Mouse (Mus musculus): ENCODE results near the gene Shld1. TPM values are rescaled to one million over a fixed set of nuclear protein-coding genes. Genes with fewer than 3 reads are reported as not detected.

Shld1 gene
- polyA plus RNA-seq, 1 experiment from 2014 or later = 16.1 TPM

DNA sequence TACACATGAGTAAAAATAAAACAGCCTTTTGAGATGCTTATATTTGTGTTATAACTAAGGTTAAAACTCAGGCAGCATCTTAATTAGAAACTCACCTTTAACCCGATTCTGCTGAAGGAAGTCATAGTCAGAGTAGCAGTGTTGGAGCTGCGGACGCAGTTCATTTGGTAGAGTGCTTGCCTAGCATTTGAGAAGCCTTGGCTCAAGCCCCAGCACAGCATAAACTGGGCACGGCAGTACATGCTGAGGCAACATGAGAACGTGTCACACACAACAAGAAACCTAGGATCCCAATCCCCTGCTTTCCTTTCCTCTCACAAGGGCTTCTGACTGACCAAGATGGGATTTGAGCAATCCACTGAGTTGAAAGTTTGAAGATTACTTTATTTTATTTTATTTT lies 58.1 kb downstream of the Shld1 start:
- DNase-seq (ENCODE audit: low spot score) = no peak
- 84% methylated on average over 5 of the region's 5 CpGs for WGBS
- no peak for ATAC-seq (ENCODE audit: low read depth)

DNA sequence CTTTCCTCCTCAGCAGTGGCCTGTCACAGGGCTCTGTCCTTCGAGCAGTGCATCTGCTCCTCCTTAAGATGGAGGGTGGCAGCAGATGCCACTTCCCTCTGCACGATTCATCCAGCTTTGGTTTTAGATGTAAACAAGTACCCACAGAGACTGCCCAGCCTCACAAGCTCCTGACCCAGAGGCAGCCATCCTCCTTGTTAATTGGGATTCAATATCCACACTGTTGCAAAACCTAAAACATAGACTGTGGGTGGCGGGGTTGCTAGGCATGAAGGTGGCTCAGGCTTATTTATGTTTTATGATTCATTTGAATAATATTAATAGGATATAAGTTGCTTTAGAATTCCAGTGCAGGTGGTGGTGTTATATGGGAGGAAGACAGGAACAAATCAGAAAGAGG lies 59.4 kb downstream of the Shld1 start:
- WGBS = 86% methylated on average over 3 of the region's 3 CpGs
- H3K4me1 ChIP-seq (ENCODE audit: control insufficient read depth, insufficient read depth, low read length) = no peaks in the 10 kb centered on the region
- 0 out of 2 replicates have a peak, but pooled peaks cover 4% of the 10 kb centered on the region for H3K36me3 ChIP-seq (ENCODE audit: control insufficient read depth, insufficient read depth, low read length)
- H3K4me2 ChIP-seq (ENCODE audit: low read depth, low read length) = no peak overlapping the region
- no peaks in the 10 kb centered on the region for H3K27me3 ChIP-seq (replicated peaks; ENCODE audit: control insufficient read depth, insufficient read depth, low read length)
- no peak overlapping the region for H3K4me3 ChIP-seq (ENCODE audit: low read depth, low read length)
- ATAC-seq (ENCODE audit: low read depth) = no peak
- H3K27ac ChIP-seq (replicated peaks; ENCODE audit: low read depth, low read length) = no peak overlapping the region
- no peak for DNase-seq (ENCODE audit: low spot score)
- H3K9ac ChIP-seq (ENCODE audit: low read depth, low read length) = no peak overlapping the region
- no peaks in the 10 kb centered on the region for H3K9me3 ChIP-seq (ENCODE audit: control insufficient read depth, low read length)

More for the DNA sequence above, 58.1 kb downstream of the Shld1 start:
- Histone ChIP-seq H3K36me3 (ENCODE audit: control insufficient read depth, insufficient read depth, low read length) (no peaks in the 10 kb centered on the region), H3K4me1 (ENCODE audit: control insufficient read depth, insufficient read depth, low read length) (no peaks in the 10 kb centered on the region), H3K27ac (replicated peaks; ENCODE audit: low read depth, low read length) (no peak overlapping the region), H3K4me2 (ENCODE audit: low read depth, low read length) (no peak overlapping the region), H3K9me3 (ENCODE audit: control insufficient read depth, low read length) (no peaks in the 10 kb centered on the region), H3K27me3 (replicated peaks; ENCODE audit: control insufficient read depth, insufficient read depth, low read length) (no peaks in the 10 kb centered on the region), H3K9ac (ENCODE audit: low read depth, low read length) (no peak overlapping the region), H3K4me3 (ENCODE audit: low read depth, low read length) (no peak overlapping the region)

DNA sequence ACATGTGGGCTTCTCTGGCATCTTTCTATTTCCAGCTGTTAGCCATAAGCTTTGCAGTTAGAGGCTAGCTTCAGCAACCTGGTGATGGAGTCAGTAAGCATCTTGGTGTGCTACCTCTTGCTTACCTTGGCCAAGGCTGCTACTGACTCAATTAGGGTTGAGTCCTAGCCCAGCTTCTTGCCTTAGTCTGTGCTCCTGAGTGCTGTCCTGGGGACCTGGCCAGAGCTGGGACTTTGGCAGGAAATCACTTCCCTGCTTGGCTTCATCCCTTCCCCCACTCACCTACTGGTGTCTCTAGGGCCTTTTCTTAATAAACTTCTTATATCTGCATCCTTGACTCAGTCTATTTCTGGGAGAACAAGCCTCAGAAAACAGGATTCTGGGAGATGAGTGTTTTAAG lies 64.0 kb downstream of the Shld1 start:
- Histone ChIP-seq H3K4me2 (ENCODE audit: low read depth, low read length) (no peak overlapping the region), H3K4me3 (ENCODE audit: low read depth, low read length) (no peak overlapping the region), H3K9me3 (ENCODE audit: control insufficient read depth, low read length) (no peaks in the 10 kb centered on the region), H3K4me1 (ENCODE audit: control insufficient read depth, insufficient read depth, low read length) (no peaks in the 10 kb centered on the region), H3K27ac (replicated peaks; ENCODE audit: low read depth, low read length) (no peak overlapping the region), H3K9ac (ENCODE audit: low read depth, low read length) (no peak overlapping the region), H3K36me3 (ENCODE audit: control insufficient read depth, insufficient read depth, low read length) (0 out of 2 replicates have a peak, but pooled peaks cover 4% of the 10 kb centered on the region), H3K27me3 (replicated peaks; ENCODE audit: control insufficient read depth, insufficient read depth, low read length) (no peaks in the 10 kb centered on the region)
- DNase-seq (ENCODE audit: low spot score) (no peak), ATAC-seq (ENCODE audit: low read depth) (no peak)

DNA sequence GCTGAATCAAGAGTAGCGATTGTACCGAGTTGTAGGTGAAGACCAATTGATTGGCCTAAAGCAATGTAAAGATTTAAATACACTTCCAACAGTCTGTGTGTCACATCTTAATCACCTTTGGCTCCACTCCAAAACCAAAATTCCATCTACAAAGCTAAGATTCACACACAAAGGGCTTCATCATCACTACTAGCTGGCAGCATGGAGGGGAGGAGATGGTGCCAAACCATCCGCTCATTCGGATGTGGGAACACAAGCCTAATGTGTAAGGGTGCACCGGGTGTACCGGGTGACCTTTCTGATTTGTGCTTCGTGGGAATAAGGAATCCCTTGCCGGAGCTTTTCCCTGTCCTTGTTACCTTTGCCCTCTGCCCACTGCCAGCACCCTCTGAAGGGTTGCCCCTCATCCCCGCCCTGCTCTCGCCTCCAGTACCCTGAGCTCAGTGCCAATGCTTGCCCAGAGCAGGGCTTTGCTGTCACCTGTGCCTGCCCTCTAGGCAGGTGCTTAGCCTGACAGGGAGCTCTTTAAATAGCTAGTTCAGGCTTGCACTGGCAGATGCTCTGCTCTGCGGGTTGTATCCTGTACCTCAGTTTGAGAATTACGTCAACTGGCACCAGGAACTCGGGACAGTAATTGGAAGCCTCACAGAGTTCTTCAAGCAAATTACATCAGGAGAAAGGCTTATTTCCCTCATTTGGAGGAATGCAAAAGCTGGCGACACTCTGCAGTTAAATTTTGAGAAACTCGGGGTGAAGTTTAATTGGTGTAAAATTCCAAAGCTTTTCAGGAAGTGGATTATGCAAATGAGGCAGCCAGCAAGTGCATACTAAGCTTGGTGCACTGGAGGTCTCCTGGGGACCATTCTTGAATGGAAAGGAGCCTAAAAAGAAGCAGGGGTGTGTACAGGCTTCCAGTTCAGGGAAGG lies 64.7 kb downstream of the Shld1 start:
- Histone ChIP-seq H3K4me3 (ENCODE audit: low read depth, low read length) (no peak overlapping the region), H3K9ac (ENCODE audit: low read depth, low read length) (no peak overlapping the region), H3K27me3 (replicated peaks; ENCODE audit: control insufficient read depth, insufficient read depth, low read length) (no peaks in the 10 kb centered on the region), H3K4me1 (ENCODE audit: control insufficient read depth, insufficient read depth, low read length) (no peaks in the 10 kb centered on the region), H3K27ac (replicated peaks; ENCODE audit: low read depth, low read length) (no peak overlapping the region), H3K9me3 (ENCODE audit: control insufficient read depth, low read length) (no peaks in the 10 kb centered on the region), H3K4me2 (ENCODE audit: low read depth, low read length) (no peak overlapping the region), H3K36me3 (ENCODE audit: control insufficient read depth, insufficient read depth, low read length) (0 out of 2 replicates have a peak, but pooled peaks cover 4% of the 10 kb centered on the region)
- DNase-seq (ENCODE audit: low spot score) (peak; percentile 71), ATAC-seq (ENCODE audit: low read depth) (peak; percentile 77; the same call in 1 of the 2 replicates)
- WGBS = 59% methylated on average over 15 of the region's 15 CpGs

DNA sequence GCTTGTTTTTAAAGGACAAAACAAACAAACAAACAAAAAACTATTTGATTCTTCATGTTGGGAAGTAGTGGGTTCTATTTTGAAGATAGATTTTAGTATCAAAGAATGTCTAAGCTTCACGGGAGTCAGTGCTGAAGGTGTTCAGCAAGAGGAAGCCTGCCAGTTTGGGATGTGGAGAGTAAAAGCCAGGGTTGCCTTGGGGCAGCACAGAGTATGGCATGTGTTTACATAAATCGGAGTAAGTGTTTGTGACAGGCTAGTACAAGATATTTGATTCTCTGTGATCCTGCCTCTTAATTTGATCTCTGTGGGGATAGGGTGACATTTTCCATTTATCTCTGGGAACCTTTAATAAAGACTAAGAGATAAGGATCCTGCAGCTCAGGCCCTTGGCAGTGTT lies 65.7 kb downstream of the Shld1 start:
- no peak overlapping the region for H3K4me2 ChIP-seq (ENCODE audit: low read depth, low read length)
- H3K4me1 ChIP-seq (ENCODE audit: control insufficient read depth, insufficient read depth, low read length) = no peaks in the 10 kb centered on the region
- no peak overlapping the region for H3K9ac ChIP-seq (ENCODE audit: low read depth, low read length)
- no peak overlapping the region for H3K27ac ChIP-seq (replicated peaks; ENCODE audit: low read depth, low read length)
- no peaks in the 10 kb centered on the region for H3K27me3 ChIP-seq (replicated peaks; ENCODE audit: control insufficient read depth, insufficient read depth, low read length)
- ATAC-seq (ENCODE audit: low read depth) (no peak), DNase-seq (ENCODE audit: low spot score) (no peak)
- H3K4me3 ChIP-seq (ENCODE audit: low read depth, low read length) = no peak overlapping the region
- H3K36me3 ChIP-seq (ENCODE audit: control insufficient read depth, insufficient read depth, low read length) = 0 out of 2 replicates have a peak, but pooled peaks cover 4% of the 10 kb centered on the region
- H3K9me3 ChIP-seq (ENCODE audit: control insufficient read depth, low read length) = no peaks in the 10 kb centered on the region
- WGBS = 61% methylated on average over 2 of the region's 2 CpGs

DNA sequence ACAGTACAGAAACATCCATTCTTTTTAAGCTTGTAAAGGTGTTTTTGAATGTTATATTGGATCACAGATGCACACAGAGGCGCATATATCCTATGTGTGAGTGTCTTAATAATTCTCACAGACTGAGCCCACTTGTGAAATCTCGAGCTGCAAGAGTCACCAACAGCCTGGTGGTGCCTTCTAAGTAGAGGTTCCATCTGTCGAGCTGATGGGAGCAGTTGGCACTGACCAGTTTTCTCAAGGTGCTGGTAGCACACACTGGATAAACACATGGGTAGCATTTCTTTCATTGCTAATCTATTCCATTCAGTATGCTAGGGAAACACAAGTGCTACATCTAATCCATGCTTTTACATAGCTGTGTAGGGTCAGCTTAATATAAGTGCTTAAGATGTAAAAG lies 66.4 kb downstream of the Shld1 start:
- ATAC-seq (ENCODE audit: low read depth) (no peak), DNase-seq (ENCODE audit: low spot score) (no peak)
- no peak overlapping the region for H3K4me2 ChIP-seq (ENCODE audit: low read depth, low read length)
- H3K27ac ChIP-seq (replicated peaks; ENCODE audit: low read depth, low read length) = no peak overlapping the region
- H3K9ac ChIP-seq (ENCODE audit: low read depth, low read length) = no peak overlapping the region
- no peaks in the 10 kb centered on the region for H3K4me1 ChIP-seq (ENCODE audit: control insufficient read depth, insufficient read depth, low read length)
- WGBS = 77% methylated on average over 3 of the region's 3 CpGs
- no peaks in the 10 kb centered on the region for H3K27me3 ChIP-seq (replicated peaks; ENCODE audit: control insufficient read depth, insufficient read depth, low read length)
- no peaks in the 10 kb centered on the region for H3K9me3 ChIP-seq (ENCODE audit: control insufficient read depth, low read length)
- H3K4me3 ChIP-seq (ENCODE audit: low read depth, low read length) = no peak overlapping the region
- 0 out of 2 replicates have a peak, but pooled peaks cover 4% of the 10 kb centered on the region for H3K36me3 ChIP-seq (ENCODE audit: control insufficient read depth, insufficient read depth, low read length)

DNA sequence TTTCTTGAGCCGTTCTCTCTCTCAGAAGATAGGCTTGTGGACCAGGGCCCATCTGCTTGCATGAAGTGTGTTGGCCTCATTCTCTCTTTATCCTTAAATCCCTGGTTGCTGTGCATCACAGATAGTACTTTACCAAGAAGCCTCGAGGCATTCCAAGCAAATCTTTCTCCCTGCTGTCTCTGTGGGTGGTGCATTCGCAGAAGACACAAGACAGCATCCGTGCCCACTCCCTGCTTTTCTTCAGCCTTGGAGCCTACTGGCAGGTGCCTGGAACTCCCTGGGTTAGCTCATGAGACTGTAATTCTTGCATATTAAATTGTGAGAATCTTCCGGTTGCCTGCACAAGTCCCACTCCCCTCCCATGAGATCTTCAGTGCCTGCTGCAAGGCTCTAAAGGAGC lies 71.2 kb downstream of the Shld1 start:
- 59% methylated on average over 5 of the region's 5 CpGs for WGBS
- Histone ChIP-seq H3K27me3 (replicated peaks; ENCODE audit: control insufficient read depth, insufficient read depth, low read length) (no peaks in the 10 kb centered on the region), H3K36me3 (ENCODE audit: control insufficient read depth, insufficient read depth, low read length) (no peaks in the 10 kb centered on the region), H3K9me3 (ENCODE audit: control insufficient read depth, low read length) (no peaks in the 10 kb centered on the region), H3K4me1 (ENCODE audit: control insufficient read depth, insufficient read depth, low read length) (no peaks in the 10 kb centered on the region), H3K4me2 (ENCODE audit: low read depth, low read length) (no peak overlapping the region), H3K9ac (ENCODE audit: low read depth, low read length) (no peak overlapping the region), H3K4me3 (ENCODE audit: low read depth, low read length) (no peak overlapping the region), H3K27ac (replicated peaks; ENCODE audit: low read depth, low read length) (no peak overlapping the region)
- no peak for ATAC-seq (ENCODE audit: low read depth)
- DNase-seq (ENCODE audit: low spot score) = no peak

DNA sequence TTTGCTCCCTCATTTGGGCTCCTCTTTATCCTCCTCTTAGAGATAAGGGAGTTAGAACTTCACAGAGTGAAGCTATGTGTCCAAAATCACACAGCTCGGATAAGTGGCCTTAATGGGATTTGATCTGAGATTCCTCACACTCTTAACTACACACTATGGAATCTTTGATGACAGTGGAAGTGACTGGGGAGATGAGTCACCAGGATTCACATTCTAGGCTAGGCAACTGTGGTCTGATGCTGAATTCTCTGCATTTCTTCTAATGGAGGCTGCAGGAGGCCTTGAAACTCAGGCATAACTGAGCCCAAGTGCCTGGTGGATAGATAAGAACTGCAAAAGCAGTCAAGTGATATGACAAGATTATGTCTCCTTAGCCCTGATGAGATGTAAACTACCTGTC lies 84.1 kb downstream of the Shld1 start:
- 72% methylated on average over 1 of the region's 1 CpGs for WGBS
- H3K36me3 ChIP-seq (ENCODE audit: control insufficient read depth, insufficient read depth, low read length) = no peaks in the 10 kb centered on the region
- no peak for ATAC-seq (ENCODE audit: low read depth)
- no peak for DNase-seq (ENCODE audit: low spot score)
- no peak overlapping the region for H3K4me3 ChIP-seq (ENCODE audit: low read depth, low read length)
- no peak overlapping the region for H3K9ac ChIP-seq (ENCODE audit: low read depth, low read length)
- H3K9me3 ChIP-seq (ENCODE audit: control insufficient read depth, low read length) = no peaks in the 10 kb centered on the region
- no peak overlapping the region for H3K4me2 ChIP-seq (ENCODE audit: low read depth, low read length)
- no peaks in the 10 kb centered on the region for H3K27me3 ChIP-seq (replicated peaks; ENCODE audit: control insufficient read depth, insufficient read depth, low read length)
- H3K4me1 ChIP-seq (ENCODE audit: control insufficient read depth, insufficient read depth, low read length) = no peaks in the 10 kb centered on the region
- H3K27ac ChIP-seq (replicated peaks; ENCODE audit: low read depth, low read length) = no peak overlapping the region

DNA sequence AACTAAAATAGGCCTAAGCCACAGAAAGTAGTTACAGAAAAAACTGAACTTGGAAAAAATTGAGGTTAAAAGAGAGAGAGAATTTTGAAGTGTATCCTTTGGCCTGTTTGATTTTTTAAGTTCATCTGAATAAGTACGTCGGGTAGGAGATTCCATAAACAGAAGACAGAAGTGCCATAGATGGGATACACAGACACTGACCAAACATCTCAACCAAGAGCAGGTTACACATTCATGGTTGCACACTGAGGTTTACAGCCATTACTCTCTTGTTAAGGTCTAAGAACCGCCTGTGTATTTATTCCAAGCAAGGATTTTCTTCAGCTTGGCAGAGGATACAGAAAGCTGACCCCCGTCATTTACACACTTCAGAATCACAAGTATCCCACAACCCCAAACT lies 94.2 kb downstream of the Shld1 start, which contains the start of gene Chgb:
TSS of gene Chgb (plus strand) at position 301 of the 400 bp plus-strand sequence.
- H3K36me3 ChIP-seq (ENCODE audit: control insufficient read depth, insufficient read depth, low read length) = no peaks in the 10 kb centered on the region
- DNase-seq (ENCODE audit: low spot score) = no peak
- H3K27ac ChIP-seq (replicated peaks; ENCODE audit: low read depth, low read length) = no peak within 1 kb of the TSS
- peak within 1 kb of the TSS; percentile 42 for H3K4me3 ChIP-seq (ENCODE audit: low read depth, low read length)
- H3K9ac ChIP-seq (ENCODE audit: low read depth, low read length) = peak within 1 kb of the TSS; percentile 34; the same call in 1 of the 2 replicates
- H3K4me2 ChIP-seq (ENCODE audit: low read depth, low read length) = peak within 1 kb of the TSS; percentile 82
- ATAC-seq (ENCODE audit: low read depth) = no peak
- no peaks in the 10 kb centered on the region for H3K9me3 ChIP-seq (ENCODE audit: control insufficient read depth, low read length)
- 10% methylated on average over 4 of the region's 4 CpGs for WGBS
- H3K27me3 ChIP-seq (replicated peaks; ENCODE audit: control insufficient read depth, insufficient read depth, low read length) = no peaks in the 10 kb centered on the region
- peaks cover 5% of the 10 kb centered on the region; the same call in 1 of the 2 replicates for H3K4me1 ChIP-seq (ENCODE audit: control insufficient read depth, insufficient read depth, low read length)

Data from embryonic facial prominence, embryonic 14.5 days (tissue).